Mouse (Mus musculus): ENCODE results near the gene Gtpbp8. TPM values are rescaled to one million over a fixed set of nuclear protein-coding genes. Genes with fewer than 3 reads are reported as not detected.

The Gtpbp8 gene
- total RNA-seq, 2 experiments from 2014 or later = 23.3 to 25.9 TPM

- peak; percentile 69 to 96 for DNase-seq (ENCODE audit: low spot score in 2 of 2)
Measured at GRCm38 (mm10) chr16:44725286-44726223, 20.6 kb downstream of the Gtpbp8 start.

- peak in 1 of 2 experiments; percentile 57 for DNase-seq (ENCODE audit: low spot score in 2 of 2)
Measured at GRCm38 (mm10) chr16:44724847-44725246, 21.3 kb downstream of the Gtpbp8 start.

GRCm38 (mm10) chr16:44724083-44724787, 21.9 kb downstream of the Gtpbp8 start, which contains the start of gene Nepro:
Gene Nepro (plus strand): TSS chr16:44724301.
- peak; percentile 95 to 96 for DNase-seq (ENCODE audit: low spot score in 2 of 2)

GRCm38 (mm10) chr16:44722666-44723065, 23.5 kb downstream of the Gtpbp8 start:
- no peak for DNase-seq (ENCODE audit: low spot score in 2 of 2)

GRCm38 (mm10) chr16:44720518-44720917, 25.6 kb downstream of the Gtpbp8 start:
- no peak for DNase-seq (ENCODE audit: low spot score in 2 of 2)

GRCm38 (mm10) chr16:44719349-44719748, 26.8 kb downstream of the Gtpbp8 start:
- no peak for DNase-seq (ENCODE audit: low spot score in 2 of 2)

- no peak for DNase-seq (ENCODE audit: low spot score in 2 of 2)
Measured at GRCm38 (mm10) chr16:44717838-44718237, 28.3 kb downstream of the Gtpbp8 start.

- DNase-seq (ENCODE audit: low spot score in 2 of 2) = no peak
Measured at GRCm38 (mm10) chr16:44717141-44717634, 29.0 kb downstream of the Gtpbp8 start.

GRCm38 (mm10) chr16:44716305-44717140, 29.6 kb downstream of the Gtpbp8 start:
- DNase-seq (ENCODE audit: low spot score in 2 of 2) = peak in 1 of 2 experiments; percentile 56

GRCm38 (mm10) chr16:44703458-44703857, 42.7 kb downstream of the Gtpbp8 start:
- no peak for DNase-seq (ENCODE audit: low spot score in 2 of 2)

- DNase-seq (ENCODE audit: low spot score in 2 of 2) = no peak
Measured at GRCm38 (mm10) chr16:44702272-44702671, 43.9 kb downstream of the Gtpbp8 start.

GRCm38 (mm10) chr16:44701155-44701554, 45.0 kb downstream of the Gtpbp8 start:
- DNase-seq (ENCODE audit: low spot score in 2 of 2) = no peak

GRCm38 (mm10) chr16:44697473-44698205, 48.5 kb downstream of the Gtpbp8 start:
- no peak for DNase-seq (ENCODE audit: low spot score in 2 of 2)

- no peak for DNase-seq (ENCODE audit: low spot score in 2 of 2)
Measured at GRCm38 (mm10) chr16:44695859-44696620, 50.1 kb downstream of the Gtpbp8 start.

- no peak for DNase-seq (ENCODE audit: low spot score in 2 of 2)
Measured at GRCm38 (mm10) chr16:44695214-44695858, 50.8 kb downstream of the Gtpbp8 start.

GRCm38 (mm10) chr16:44693695-44694094, 52.5 kb downstream of the Gtpbp8 start:
- no peak for DNase-seq (ENCODE audit: low spot score in 2 of 2)

GRCm38 (mm10) chr16:44692541-44692940, 53.6 kb downstream of the Gtpbp8 start:
- DNase-seq (ENCODE audit: low spot score in 2 of 2) = no peak

GRCm38 (mm10) chr16:44691561-44692141, 54.5 kb downstream of the Gtpbp8 start:
- DNase-seq (ENCODE audit: low spot score in 2 of 2) = peak; percentile 46 to 77

- DNase-seq (ENCODE audit: low spot score in 2 of 2) = no peak
Measured at GRCm38 (mm10) chr16:44691066-44691465, 55.1 kb downstream of the Gtpbp8 start.
